Mouse (Mus musculus) CD4-positive, CD25-positive, alpha-beta regulatory T cell, adult 4 months (primary cell): Measurements from ENCODE around the gene Fam120b. TPM values are rescaled to one million over a fixed set of nuclear protein-coding genes. Genes with fewer than 3 reads are reported as not detected.

ENCODE experiments used
- ATAC-seq: one replicate; pipeline ENCODE4 v1.8.0; 2017
- polyA plus RNA-seq, 2 experiments: library from polyadenylated mRNA; unstranded; fragments of 100-300 nt; shearing (Covaris generic); gene quantifications; one replicate each; pipeline ENCODE4 v1.2.1; 2017

Gene Fam120b
- polyA plus RNA-seq, 2 experiments from 2014 or later = 33.3 to 55.1 TPM

DNA sequence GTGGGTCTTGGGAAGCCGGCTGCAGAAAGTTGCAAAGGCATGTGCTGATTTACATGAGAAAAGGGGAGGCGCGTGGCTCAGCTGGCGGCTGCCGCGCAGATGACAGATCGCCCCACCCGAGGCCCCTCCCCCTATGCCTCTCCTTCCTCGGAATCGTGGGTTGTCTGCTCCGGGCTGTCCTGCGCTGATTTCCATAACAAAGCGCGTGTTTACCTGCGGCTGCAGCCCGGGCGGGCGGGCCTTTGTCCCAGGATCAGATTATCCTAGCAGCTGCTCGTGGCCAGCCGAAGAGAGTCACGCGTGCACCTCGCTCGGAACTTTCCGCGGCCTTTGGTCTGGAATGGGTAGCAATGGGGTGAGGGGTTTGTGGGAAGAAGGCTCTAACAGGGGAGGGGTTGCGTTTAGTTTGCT lies 15.4 kb upstream of the Fam120b start:
- no peak for ATAC-seq

DNA sequence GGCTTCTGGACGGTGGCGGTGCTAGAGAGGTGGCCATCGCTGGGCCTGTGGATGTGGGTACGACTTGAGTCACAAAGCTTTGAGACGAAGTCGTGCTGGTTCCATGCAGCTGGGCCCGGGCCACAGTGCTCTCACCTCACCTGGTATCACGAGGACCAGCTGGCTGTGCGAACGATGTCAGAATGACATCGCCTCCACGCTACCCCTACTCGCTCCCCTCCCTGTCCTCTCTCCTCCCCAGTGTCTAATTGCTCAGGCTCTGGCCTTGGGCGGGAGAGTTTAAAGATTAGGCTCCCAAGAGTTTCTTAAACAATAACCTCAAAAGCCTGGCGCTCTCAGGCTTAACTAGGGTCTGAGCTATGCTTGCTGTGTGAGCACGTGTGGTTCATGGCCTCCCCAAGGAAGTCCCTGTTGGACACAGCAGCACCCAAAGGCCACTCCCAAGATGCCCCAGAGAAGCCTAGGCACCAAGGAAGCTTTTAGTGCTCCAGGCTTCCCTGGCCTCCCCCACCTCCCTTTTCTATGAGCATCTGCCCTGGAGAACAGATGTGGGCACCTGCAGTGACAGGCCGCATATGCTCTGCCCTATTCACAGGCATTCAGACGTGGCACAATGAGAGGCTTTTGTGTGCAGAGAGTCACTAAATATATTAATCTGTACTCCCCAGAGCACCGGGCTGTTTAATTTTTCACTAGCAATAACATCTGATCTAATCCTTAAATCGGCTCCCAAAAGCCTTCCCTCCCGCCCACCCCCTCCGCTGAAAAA lies 14.7 kb upstream of the Fam120b start:
- ATAC-seq = no peak

DNA sequence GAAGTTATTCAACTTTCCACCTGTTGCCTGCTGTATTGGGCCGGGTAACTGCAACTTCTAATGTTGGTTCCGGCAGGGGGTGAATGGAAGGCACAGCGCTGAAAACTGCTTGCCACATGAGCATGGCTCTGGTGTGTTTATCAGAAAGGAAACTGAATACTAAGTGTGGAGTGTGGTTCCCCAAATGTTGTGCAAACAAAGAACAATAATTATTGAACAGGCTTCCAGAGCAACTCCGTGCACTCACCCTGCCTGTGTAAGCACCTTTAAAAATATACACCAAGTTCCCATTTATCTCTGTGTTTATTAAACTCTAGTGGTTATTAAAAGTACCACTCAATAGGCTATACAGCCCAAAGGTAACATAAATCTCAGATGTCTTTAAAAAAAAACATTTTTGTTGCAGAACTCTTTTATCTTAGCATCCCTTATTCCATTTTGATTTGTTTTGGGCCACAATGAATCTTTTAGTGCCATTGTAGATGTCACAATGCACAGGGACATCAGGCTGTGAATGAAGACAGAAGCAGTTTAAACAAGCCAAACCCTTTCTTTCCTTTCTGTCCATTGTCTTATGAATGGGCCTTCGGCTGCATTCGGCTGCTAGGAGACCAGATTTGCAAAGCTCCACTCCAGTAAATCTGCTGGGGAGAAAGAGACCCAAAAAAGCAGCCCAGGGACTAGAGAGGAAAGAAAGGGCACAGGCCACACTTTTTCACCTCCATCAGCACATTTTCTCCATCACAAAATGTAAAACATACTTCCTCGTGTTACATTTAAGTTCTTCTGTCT lies 13.9 kb upstream of the Fam120b start:
- no peak for ATAC-seq

DNA sequence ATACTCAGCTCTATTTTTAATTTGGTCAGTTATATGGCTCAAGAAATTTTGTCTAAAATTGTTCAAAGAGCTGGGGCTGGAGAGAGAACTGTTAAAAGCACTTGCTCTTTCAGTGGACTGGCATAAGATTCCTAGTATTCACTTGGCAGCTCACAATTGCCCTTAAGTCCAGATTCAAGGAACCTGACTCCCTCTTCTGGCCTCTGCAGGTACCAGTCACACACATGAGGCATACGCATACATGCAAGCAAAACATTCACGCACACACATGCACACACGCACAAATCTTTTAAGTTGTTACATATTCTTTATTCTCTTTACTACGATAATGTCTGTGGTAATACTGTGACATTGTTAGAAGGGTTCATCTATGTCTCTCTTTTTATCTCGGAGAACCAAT lies 12.6 kb upstream of the Fam120b start:
- no peak for ATAC-seq

- ATAC-seq = no peak
Measured at GRCm38 (mm10) chr17:15388892-15389291, 7.1 kb upstream of the Fam120b start.

GRCm38 (mm10) chr17:15389356-15389755 lies 6.6 kb upstream of the Fam120b start:
- no peak for ATAC-seq

GRCm38 (mm10) chr17:15401716-15402115 lies 5.7 kb downstream of the Fam120b start:
- ATAC-seq = no peak

DNA sequence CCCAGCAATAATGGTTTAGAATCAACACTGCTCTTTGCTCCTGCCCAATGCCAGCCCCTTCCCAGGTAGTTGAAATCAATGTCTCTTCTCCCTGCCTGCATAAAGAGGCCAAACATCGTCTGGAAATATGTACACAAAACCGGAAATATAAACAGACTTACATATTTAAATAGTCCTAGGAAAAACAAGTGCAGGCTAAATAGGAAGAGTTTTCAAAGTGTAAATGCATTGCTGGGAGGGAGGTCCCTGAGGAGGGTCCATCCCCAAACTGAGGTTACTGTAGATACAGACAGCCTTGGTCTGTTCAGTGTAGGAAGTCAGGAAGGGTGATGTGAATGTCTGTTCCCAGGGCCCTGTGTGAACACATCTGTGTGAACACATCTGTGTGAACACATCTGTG lies 10.6 kb downstream of the Fam120b start:
- no peak for ATAC-seq

- no peak for ATAC-seq
Measured at GRCm38 (mm10) chr17:15409261-15409660, 13.3 kb downstream of the Fam120b start.

- ATAC-seq = no peak
Measured at GRCm38 (mm10) chr17:15410861-15411260, 14.9 kb downstream of the Fam120b start.

- ATAC-seq = no peak
Measured at GRCm38 (mm10) chr17:15416596-15417215, 20.7 kb downstream of the Fam120b start.

DNA sequence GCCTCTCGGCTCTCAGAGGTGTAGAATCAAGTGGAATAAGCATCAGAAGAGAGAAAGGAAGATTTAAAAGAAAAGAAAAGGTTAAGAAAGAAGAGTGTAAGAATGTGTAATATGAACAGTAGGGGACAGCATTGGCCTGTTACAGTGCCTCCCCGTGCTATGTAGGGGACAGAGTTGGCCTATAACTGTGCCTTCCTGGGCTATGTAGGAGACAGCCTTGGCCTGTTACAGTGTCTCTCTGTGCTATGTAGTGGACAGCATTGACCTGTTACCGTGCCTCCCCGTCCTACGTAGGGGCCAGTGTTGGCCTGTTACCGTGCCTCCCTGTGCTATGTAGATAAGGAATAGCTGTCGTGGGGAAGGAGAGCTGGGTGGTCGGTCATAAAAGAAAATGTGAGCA lies 23.5 kb downstream of the Fam120b start:
- ATAC-seq = no peak

GRCm38 (mm10) chr17:15420021-15420603 lies 24.1 kb downstream of the Fam120b start:
- no peak for ATAC-seq

DNA sequence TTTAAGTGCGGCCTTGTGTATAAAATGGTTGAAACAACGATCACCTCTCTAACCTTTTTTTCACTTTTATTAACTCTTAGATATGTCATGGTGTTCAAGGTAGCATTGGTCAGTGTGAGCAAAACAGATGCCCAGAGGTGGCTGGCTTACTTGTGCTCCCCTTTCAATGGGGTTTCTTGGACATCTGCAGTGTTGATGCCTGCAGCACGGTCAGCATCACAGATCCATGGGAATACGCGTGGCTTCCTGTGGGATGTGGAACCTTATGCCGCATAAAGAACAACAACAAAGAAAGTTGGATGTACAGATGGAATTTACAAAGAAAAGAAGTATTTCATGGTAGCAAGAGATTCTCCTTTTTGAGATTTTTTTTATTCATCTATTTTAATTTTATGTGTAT lies 25.4 kb downstream of the Fam120b start:
- ATAC-seq = no peak

DNA sequence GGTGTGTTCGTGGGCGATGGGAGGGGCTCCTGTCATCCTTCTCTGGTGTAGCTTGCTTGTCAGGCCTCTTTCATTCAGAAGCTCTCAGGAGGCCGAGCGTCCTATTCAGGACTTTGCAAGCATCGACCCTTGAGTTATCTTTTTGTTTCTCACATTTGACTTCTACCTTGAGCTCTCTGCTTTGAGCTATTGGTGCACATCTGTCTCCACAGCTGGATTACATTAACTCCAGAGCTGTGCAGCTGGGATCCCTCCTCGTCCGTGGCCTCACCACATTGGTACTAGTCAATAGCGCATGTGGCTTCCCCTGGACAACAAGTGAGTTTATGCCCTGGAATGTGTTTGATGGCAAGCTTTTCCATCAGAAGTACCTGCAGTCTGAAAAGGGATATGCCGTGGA lies 26.7 kb downstream of the Fam120b start:
- ATAC-seq = no peak

DNA sequence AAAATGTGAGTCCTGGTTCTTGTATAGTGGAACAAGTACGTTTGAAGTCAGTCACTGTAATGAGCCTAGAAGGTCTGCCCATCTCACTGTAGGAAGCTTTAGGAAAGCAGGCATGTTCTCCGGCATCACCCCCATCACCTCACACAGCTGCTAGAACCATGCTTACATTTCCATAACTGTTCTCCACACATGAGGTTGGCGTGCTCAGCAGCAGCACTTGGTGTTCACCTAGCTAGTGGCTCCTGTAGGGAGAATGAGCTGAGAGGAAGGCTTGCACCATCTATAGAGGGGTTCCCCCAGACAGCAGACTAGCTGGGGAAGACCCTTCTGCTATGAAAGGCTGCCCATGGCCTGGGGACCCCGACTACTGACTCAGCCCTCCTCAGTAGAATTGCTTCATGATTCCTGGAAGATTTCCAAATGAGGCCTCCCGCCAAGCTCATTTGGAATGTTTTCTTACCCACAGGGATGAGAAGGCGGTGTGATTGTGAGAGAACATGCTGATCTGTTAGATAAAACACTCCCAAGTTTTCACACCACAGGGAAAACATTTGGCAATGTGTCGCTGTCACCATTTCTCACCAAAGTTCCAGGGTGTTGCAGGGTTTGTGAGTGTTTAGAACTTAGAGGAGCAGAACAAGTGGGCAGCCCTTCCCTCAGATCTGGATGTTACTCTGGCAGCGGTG lies 27.2 kb downstream of the Fam120b start:
- ATAC-seq = no peak

GRCm38 (mm10) chr17:15425931-15426330 lies 29.9 kb downstream of the Fam120b start:
- no peak for ATAC-seq

GRCm38 (mm10) chr17:15429451-15429850 lies 33.4 kb downstream of the Fam120b start:
- no peak for ATAC-seq

GRCm38 (mm10) chr17:15429937-15430336 lies 33.9 kb downstream of the Fam120b start:
- no peak for ATAC-seq

GRCm38 (mm10) chr17:15431021-15431514 lies 35.1 kb downstream of the Fam120b start:
- ATAC-seq = peak; percentile 53

GRCm38 (mm10) chr17:15431551-15431950 lies 35.5 kb downstream of the Fam120b start:
- ATAC-seq = no peak

DNA sequence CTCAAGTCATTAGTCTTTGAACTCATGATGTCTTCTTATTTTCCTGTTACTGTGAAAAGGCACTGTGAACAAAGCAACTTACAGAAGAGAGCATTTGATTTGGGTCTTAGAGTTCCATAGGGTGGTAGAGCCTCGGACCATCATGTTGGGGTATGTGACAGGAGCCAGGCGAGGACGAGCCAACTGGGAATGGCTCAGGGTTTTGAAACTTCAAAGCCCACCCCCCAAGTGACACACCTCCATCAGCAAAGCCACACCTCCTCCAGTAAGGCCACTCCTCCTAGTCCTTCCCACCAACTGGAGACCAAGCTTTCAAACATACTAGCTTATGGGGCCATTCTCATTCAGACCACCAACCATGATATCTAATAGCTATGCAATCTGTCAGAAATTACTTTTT lies 36.0 kb downstream of the Fam120b start:
- ATAC-seq = no peak
